Mouse (Mus musculus): ENCODE data around the gene Trpc4ap. TPM values are rescaled to one million over a fixed set of nuclear protein-coding genes. Genes with fewer than 3 reads are reported as not detected.

Trpc4ap gene
- polyA plus RNA-seq, 1 experiment = 202 TPM

GRCm38 (mm10) chr2:155636881-155637280, 55.3 kb downstream of the Trpc4ap start:
- no peak for DNase-seq (ENCODE audit: low read depth)
- no peak for TF ChIP-seq POLR2A (IDR thresholded peaks at IDR 0.05; ENCODE audit: borderline replicate concordance, extremely low read depth, insufficient read depth, insufficient read length, poor library complexity, severe bottlenecking)
- no peak for TF ChIP-seq CTCF (IDR thresholded peaks at IDR 0.05; ENCODE audit: borderline replicate concordance, extremely low read depth, insufficient read depth, insufficient read length)

DNA sequence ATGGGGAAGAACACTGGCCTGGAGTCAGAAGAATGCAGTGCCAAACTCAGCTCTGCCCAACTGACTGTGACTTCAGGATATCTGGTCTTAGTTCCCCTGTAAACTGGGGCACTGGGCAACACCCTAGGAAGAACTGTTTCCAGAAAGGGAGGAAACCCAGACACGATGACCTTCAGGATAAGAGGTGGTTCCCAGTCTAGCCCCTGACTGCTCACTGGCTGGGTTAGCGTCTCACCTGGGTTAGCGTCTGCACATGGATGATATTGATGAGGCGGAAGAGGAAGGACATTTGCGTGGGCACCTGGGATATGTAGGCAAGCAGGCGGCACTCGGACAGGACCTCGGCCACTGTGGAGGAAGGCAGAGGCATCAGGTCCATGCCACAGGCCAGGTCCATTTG, 56.2 kb downstream of the Trpc4ap start:
- DNase-seq (ENCODE audit: low read depth) = no peak
- TF ChIP-seq CTCF (IDR thresholded peaks at IDR 0.05; ENCODE audit: borderline replicate concordance, extremely low read depth, insufficient read depth, insufficient read length) (no peak), POLR2A (IDR thresholded peaks at IDR 0.05; ENCODE audit: borderline replicate concordance, extremely low read depth, insufficient read depth, insufficient read length, poor library complexity, severe bottlenecking) (no peak)

DNA sequence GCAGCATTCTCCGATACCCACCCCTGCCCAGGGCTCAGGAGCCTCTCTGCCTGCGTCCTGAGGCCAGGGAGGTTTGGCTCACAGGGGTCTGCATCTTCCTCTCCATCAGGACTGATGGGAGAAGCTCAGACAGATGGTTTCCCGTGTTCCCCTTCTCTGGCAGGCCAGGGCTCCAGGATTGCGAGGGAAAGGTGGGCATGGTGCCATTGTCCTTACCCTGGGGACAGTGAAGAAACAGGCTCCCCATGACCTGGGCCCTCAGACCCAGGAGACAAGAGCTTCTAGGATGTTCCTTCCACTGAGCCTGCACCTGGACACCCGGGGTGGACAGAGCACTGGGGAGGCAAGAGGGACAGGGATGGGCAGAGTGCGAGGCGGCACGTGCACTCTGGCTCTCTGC, 57.6 kb downstream of the Trpc4ap start:
- no peak for TF ChIP-seq POLR2A (IDR thresholded peaks at IDR 0.05; ENCODE audit: borderline replicate concordance, extremely low read depth, insufficient read depth, insufficient read length, poor library complexity, severe bottlenecking)
- no peak for TF ChIP-seq CTCF (IDR thresholded peaks at IDR 0.05; ENCODE audit: borderline replicate concordance, extremely low read depth, insufficient read depth, insufficient read length)
- no peak for DNase-seq (ENCODE audit: low read depth)

DNA sequence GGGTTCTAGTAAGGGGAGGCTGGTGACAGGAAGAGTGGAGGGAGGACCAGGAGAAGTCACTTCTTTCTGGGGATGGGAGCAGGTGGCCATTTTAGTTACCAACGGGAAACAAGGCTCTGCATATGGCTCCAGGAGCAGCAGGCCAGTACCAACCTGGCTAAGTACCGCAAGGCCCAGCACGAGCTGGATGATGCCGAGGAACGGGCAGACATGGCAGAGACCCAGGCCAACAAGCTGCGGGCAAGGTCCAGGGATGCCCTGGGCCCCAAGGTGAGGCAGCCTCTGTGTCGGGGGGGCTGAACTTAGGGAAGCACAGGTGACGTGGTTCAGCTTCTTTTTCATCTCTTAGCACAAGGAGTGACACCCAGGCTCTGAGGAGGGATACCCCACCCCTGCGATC, 58.5 kb downstream of the Trpc4ap start:
- TF ChIP-seq CTCF (IDR thresholded peaks at IDR 0.05; ENCODE audit: borderline replicate concordance, extremely low read depth, insufficient read depth, insufficient read length) (no peak), POLR2A (IDR thresholded peaks at IDR 0.05; ENCODE audit: borderline replicate concordance, extremely low read depth, insufficient read depth, insufficient read length, poor library complexity, severe bottlenecking) (no peak)

GRCm38 (mm10) chr2:155633121-155633520, 59.1 kb downstream of the Trpc4ap start:
- no peak for DNase-seq (ENCODE audit: low read depth)
- no peak for TF ChIP-seq POLR2A (IDR thresholded peaks at IDR 0.05; ENCODE audit: borderline replicate concordance, extremely low read depth, insufficient read depth, insufficient read length, poor library complexity, severe bottlenecking)
- no peak for TF ChIP-seq CTCF (IDR thresholded peaks at IDR 0.05; ENCODE audit: borderline replicate concordance, extremely low read depth, insufficient read depth, insufficient read length)

More for the DNA sequence above, 58.5 kb downstream of the Trpc4ap start:
- no peak for DNase-seq (ENCODE audit: low read depth)

- no peak for DNase-seq (ENCODE audit: low read depth)
- no peak for TF ChIP-seq CTCF (IDR thresholded peaks at IDR 0.05; ENCODE audit: borderline replicate concordance, extremely low read depth, insufficient read depth, insufficient read length)
- TF ChIP-seq POLR2A (IDR thresholded peaks at IDR 0.05; ENCODE audit: borderline replicate concordance, extremely low read depth, insufficient read depth, insufficient read length, poor library complexity, severe bottlenecking) = no peak
Measured at GRCm38 (mm10) chr2:155632138-155632936, 59.8 kb downstream of the Trpc4ap start.

DNA sequence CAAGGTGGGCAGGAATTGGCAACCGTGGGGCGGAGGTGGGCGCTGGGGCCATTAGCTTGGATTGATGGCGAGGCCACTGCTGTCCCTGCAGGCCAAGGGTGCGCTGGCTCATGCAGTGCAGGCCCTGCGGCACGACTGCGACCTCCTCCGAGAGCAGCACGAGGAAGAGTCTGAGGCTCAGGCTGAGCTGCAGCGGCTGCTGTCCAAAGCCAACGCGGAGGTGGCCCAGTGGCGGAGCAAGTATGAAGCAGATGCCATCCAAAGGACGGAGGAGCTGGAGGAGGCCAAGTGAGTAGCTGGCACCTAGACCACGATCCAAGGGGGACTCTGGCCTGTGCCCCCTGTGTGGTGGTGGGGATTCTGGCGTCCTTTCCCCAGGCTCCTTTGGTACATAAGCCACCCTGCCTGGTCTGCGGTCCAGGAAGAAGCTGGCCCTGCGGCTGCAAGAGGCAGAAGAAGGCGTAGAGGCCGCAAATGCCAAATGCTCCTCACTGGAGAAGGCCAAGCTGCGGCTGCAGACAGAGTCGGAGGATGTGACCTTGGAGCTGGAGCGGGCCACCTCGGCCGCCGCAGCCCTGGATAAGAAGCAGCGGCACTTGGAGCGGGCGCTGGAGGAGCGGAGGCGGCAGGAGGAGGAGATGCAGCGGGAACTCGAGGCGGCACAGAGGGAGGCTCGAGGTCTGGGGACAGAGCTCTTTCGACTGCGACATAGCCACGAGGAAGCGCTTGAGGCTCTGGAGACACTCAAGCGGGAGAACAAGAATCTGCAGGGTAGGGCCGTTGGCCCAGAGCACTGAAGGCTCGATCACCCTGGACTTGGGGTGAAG, 61.4 kb downstream of the Trpc4ap start:
- TF ChIP-seq POLR2A (IDR thresholded peaks at IDR 0.05; ENCODE audit: borderline replicate concordance, extremely low read depth, insufficient read depth, insufficient read length, poor library complexity, severe bottlenecking) (no peak), CTCF (IDR thresholded peaks at IDR 0.05; ENCODE audit: borderline replicate concordance, extremely low read depth, insufficient read depth, insufficient read length) (no peak)
- no peak for DNase-seq (ENCODE audit: low read depth)

DNA sequence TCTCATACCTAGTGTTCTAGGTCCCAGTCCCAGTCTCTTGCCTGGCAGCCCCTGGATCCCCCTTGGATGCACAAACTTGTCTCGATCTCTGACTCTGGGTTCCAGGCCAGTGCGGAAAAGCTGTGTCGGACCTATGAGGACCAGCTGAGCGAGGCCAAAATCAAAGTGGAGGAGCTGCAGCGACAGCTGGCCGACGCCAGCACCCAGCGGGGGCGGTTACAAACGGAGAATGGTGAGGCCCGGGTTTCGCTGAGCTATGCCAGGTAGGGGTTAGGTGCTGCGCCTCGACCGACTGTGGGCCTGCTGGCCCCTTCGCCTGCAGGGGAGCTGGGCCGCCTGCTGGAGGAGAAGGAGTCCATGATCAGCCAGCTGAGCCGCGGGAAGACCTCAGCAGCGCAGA, 62.0 kb downstream of the Trpc4ap start:
- DNase-seq (ENCODE audit: low read depth) = no peak
- no peak for TF ChIP-seq POLR2A (IDR thresholded peaks at IDR 0.05; ENCODE audit: borderline replicate concordance, extremely low read depth, insufficient read depth, insufficient read length, poor library complexity, severe bottlenecking)
- no peak; the same call in 1 of the 2 replicates for TF ChIP-seq CTCF (IDR thresholded peaks at IDR 0.05; ENCODE audit: borderline replicate concordance, extremely low read depth, insufficient read depth, insufficient read length)

GRCm38 (mm10) chr2:155629231-155629661, 62.9 kb downstream of the Trpc4ap start:
- no peak for TF ChIP-seq CTCF (IDR thresholded peaks at IDR 0.05; ENCODE audit: borderline replicate concordance, extremely low read depth, insufficient read depth, insufficient read length)
- DNase-seq (ENCODE audit: low read depth) = peak; percentile 77

- TF ChIP-seq CTCF (IDR thresholded peaks at IDR 0.05; ENCODE audit: borderline replicate concordance, extremely low read depth, insufficient read depth, insufficient read length) (no peak), POLR2A (IDR thresholded peaks at IDR 0.05; ENCODE audit: borderline replicate concordance, extremely low read depth, insufficient read depth, insufficient read length, poor library complexity, severe bottlenecking) (no peak)
- no peak for DNase-seq (ENCODE audit: low read depth)
Measured at GRCm38 (mm10) chr2:155628519-155628918, 63.7 kb downstream of the Trpc4ap start.

DNA sequence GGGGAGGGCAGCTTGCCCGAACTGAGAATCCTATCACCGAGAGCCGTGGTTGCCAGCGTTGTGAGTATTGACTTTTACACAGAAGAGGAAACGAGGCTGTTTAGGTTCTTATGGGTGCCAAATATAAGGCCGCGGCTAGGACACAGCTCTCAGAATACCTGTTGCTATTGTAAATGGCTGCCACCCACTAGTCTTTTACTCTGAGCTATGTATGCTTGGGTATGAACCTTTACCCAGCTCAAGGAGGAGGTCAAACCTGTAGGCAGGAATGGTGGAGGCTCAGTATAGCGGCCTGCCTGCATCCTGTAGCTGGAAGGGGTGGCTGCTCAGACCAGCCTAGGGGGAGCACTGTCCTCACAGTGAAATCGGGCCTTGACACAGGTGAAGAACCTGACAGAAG, 64.1 kb downstream of the Trpc4ap start:
- TF ChIP-seq CTCF (IDR thresholded peaks at IDR 0.05; ENCODE audit: borderline replicate concordance, extremely low read depth, insufficient read depth, insufficient read length) (no peak), POLR2A (IDR thresholded peaks at IDR 0.05; ENCODE audit: borderline replicate concordance, extremely low read depth, insufficient read depth, insufficient read length, poor library complexity, severe bottlenecking) (no peak)

More for the DNA sequence above, 64.1 kb downstream of the Trpc4ap start:
- DNase-seq (ENCODE audit: low read depth) = no peak

Measured in brain, embryonic 14.5 days (tissue).